Mouse (Mus musculus): ENCODE results near the gene Eno2. TPM values are rescaled to one million over a fixed set of nuclear protein-coding genes. Genes with fewer than 3 reads are reported as not detected.
A peak's percentile ranks its signal among the peaks of the same experiment; 100 is the strongest.

Eno2 gene
- polyA plus RNA-seq, 1 experiment from 2014 or later, result 10.7 TPM

- H3K4me1 ChIP-seq, result peaks cover 15% of the 10 kb centered on the region
- no peak overlapping the region for H3K4me3 ChIP-seq
- no peaks in the 10 kb centered on the region for H3K9me3 ChIP-seq
- 56% methylated on average over 8 of the region's 8 CpGs for WGBS
- no peak overlapping the region for H3K9ac ChIP-seq
- no peak for ATAC-seq (ENCODE audit: insufficient number of reproducible peaks, insufficient read depth, low FRiP score, low TSS enrichment, low read depth)
- no peak overlapping the region for H3K27ac ChIP-seq
- no peaks in the 10 kb centered on the region for H3K27me3 ChIP-seq
- H3K36me3 ChIP-seq, result no peaks in the 10 kb centered on the region
- no peak overlapping the region for H3K4me2 ChIP-seq
Measured at GRCm38 (mm10) chr6:124786756-124787420, 17.4 kb upstream of the Eno2 start.

- H3K9ac ChIP-seq, result peak overlapping the region; percentile 28; the same call in 1 of the 2 replicates
- peaks cover 23% of the 10 kb centered on the region for H3K4me1 ChIP-seq
- no peak; the same call in 1 of the 2 replicates for ATAC-seq (ENCODE audit: insufficient number of reproducible peaks, insufficient read depth, low FRiP score, low TSS enrichment, low read depth)
- 11% methylated on average over 6 of the region's 6 CpGs for WGBS
- peak overlapping the region; percentile 70 for H3K27ac ChIP-seq
- H3K27me3 ChIP-seq, result peaks cover 14% of the 10 kb centered on the region
- H3K9me3 ChIP-seq, result no peaks in the 10 kb centered on the region
- no peaks in the 10 kb centered on the region for H3K36me3 ChIP-seq
- H3K4me3 ChIP-seq, result no peak overlapping the region
- peak overlapping the region; percentile 43 for H3K4me2 ChIP-seq
Measured at GRCm38 (mm10) chr6:124782436-124782835, 13.0 kb upstream of the Eno2 start.

GRCm38 (mm10) chr6:124780917-124781316 is 11.4 kb upstream of the Eno2 start:
- Histone ChIP-seq H3K27me3 (peaks cover 14% of the 10 kb centered on the region), H3K9me3 (no peaks in the 10 kb centered on the region), H3K36me3 (no peaks in the 10 kb centered on the region), H3K9ac (no peak overlapping the region), H3K4me3 (no peak overlapping the region), H3K4me2 (no peak overlapping the region), H3K4me1 (peaks cover 23% of the 10 kb centered on the region), H3K27ac (no peak overlapping the region)
- no peak for ATAC-seq (ENCODE audit: insufficient number of reproducible peaks, insufficient read depth, low FRiP score, low TSS enrichment, low read depth)
- 83% methylated on average over 7 of the region's 7 CpGs for WGBS

GRCm38 (mm10) chr6:124779984-124780416 is 10.5 kb upstream of the Eno2 start:
- peak overlapping the region; percentile 40 for H3K4me3 ChIP-seq
- H3K27ac ChIP-seq, result peak overlapping the region; percentile 28; the same call in 1 of the 2 replicates
- no peaks in the 10 kb centered on the region for H3K36me3 ChIP-seq
- H3K4me2 ChIP-seq, result peak overlapping the region; percentile 69
- ATAC-seq (ENCODE audit: insufficient number of reproducible peaks, insufficient read depth, low FRiP score, low TSS enrichment, low read depth), result no peak
- H3K9me3 ChIP-seq, result no peaks in the 10 kb centered on the region
- 6% methylated on average over 10 of the region's 10 CpGs for WGBS
- H3K27me3 ChIP-seq, result peaks cover 14% of the 10 kb centered on the region
- H3K4me1 ChIP-seq, result peaks cover 23% of the 10 kb centered on the region
- H3K9ac ChIP-seq, result peak overlapping the region; percentile 58

GRCm38 (mm10) chr6:124779222-124779983 is 9.9 kb upstream of the Eno2 start, which contains the start of gene Lrrc23:
Gene Lrrc23 (minus strand): TSS chr6:124779727.
- Histone ChIP-seq H3K9me3 (no peaks in the 10 kb centered on the region), H3K36me3 (no peaks in the 10 kb centered on the region), H3K4me2 (peak within 1 kb of the TSS; percentile 69), H3K4me3 (peak within 1 kb of the TSS; percentile 40), H3K9ac (peak within 1 kb of the TSS; percentile 58), H3K27me3 (peaks cover 14% of the 10 kb centered on the region), H3K27ac (peak within 1 kb of the TSS; percentile 28; the same call in 1 of the 2 replicates), H3K4me1 (peaks cover 23% of the 10 kb centered on the region)
- peak; percentile 46; the same call in 1 of the 2 replicates for ATAC-seq (ENCODE audit: insufficient number of reproducible peaks, insufficient read depth, low FRiP score, low TSS enrichment, low read depth)
- 3% methylated on average over 23 of the region's 23 CpGs for WGBS

GRCm38 (mm10) chr6:124770511-124770910 is 1.0 kb upstream of the Eno2 start:
- Histone ChIP-seq H3K4me1 (peaks cover 30% of the 10 kb centered on the region), H3K27me3 (peaks cover 16% of the 10 kb centered on the region), H3K9ac (no peak overlapping the region), H3K4me3 (no peak overlapping the region), H3K36me3 (0 out of 2 replicates have a peak, but pooled peaks cover 4% of the 10 kb centered on the region), H3K9me3 (no peaks in the 10 kb centered on the region), H3K27ac (no peak overlapping the region), H3K4me2 (no peak overlapping the region)
- WGBS, result 90% methylated on average over 15 of the region's 15 CpGs
- no peak for ATAC-seq (ENCODE audit: insufficient number of reproducible peaks, insufficient read depth, low FRiP score, low TSS enrichment, low read depth)

GRCm38 (mm10) chr6:124770013-124770412 is 540 bp upstream of the Eno2 start:
- Histone ChIP-seq H3K36me3 (0 out of 2 replicates have a peak, but pooled peaks cover 4% of the 10 kb centered on the region), H3K9ac (peak overlapping the region; percentile 77), H3K4me3 (peak overlapping the region; percentile 61), H3K4me2 (peak overlapping the region; percentile 92), H3K9me3 (no peaks in the 10 kb centered on the region), H3K27me3 (peaks cover 16% of the 10 kb centered on the region), H3K27ac (no peak overlapping the region), H3K4me1 (peaks cover 30% of the 10 kb centered on the region)
- WGBS, result 60% methylated on average over 7 of the region's 7 CpGs
- no peak for ATAC-seq (ENCODE audit: insufficient number of reproducible peaks, insufficient read depth, low FRiP score, low TSS enrichment, low read depth)

- peak overlapping the region; percentile 77 for H3K9ac ChIP-seq
- peak overlapping the region; percentile 92 for H3K4me2 ChIP-seq
- peaks cover 30% of the 10 kb centered on the region for H3K4me1 ChIP-seq
- no peaks in the 10 kb centered on the region for H3K9me3 ChIP-seq
- H3K27me3 ChIP-seq, result peaks cover 16% of the 10 kb centered on the region
- H3K27ac ChIP-seq, result no peak overlapping the region
- 4% methylated on average over 9 of the region's 9 CpGs for WGBS
- H3K4me3 ChIP-seq, result peak overlapping the region; percentile 61
- no peak for ATAC-seq (ENCODE audit: insufficient number of reproducible peaks, insufficient read depth, low FRiP score, low TSS enrichment, low read depth)
- 0 out of 2 replicates have a peak, but pooled peaks cover 4% of the 10 kb centered on the region for H3K36me3 ChIP-seq
Measured at GRCm38 (mm10) chr6:124768704-124769044, 799 bp downstream of the Eno2 start.

- no peaks in the 10 kb centered on the region for H3K9me3 ChIP-seq
- peak overlapping the region; percentile 77 for H3K9ac ChIP-seq
- H3K27me3 ChIP-seq, result peaks cover 16% of the 10 kb centered on the region
- 22% methylated on average over 19 of the region's 19 CpGs for WGBS
- H3K4me3 ChIP-seq, result peak overlapping the region; percentile 61
- ATAC-seq (ENCODE audit: insufficient number of reproducible peaks, insufficient read depth, low FRiP score, low TSS enrichment, low read depth), result no peak
- H3K4me1 ChIP-seq, result peaks cover 30% of the 10 kb centered on the region
- H3K36me3 ChIP-seq, result 0 out of 2 replicates have a peak, but pooled peaks cover 4% of the 10 kb centered on the region
- H3K27ac ChIP-seq, result no peak overlapping the region
- peak overlapping the region; percentile 92 for H3K4me2 ChIP-seq
Measured at GRCm38 (mm10) chr6:124767920-124768703, 1.4 kb downstream of the Eno2 start.

GRCm38 (mm10) chr6:124767536-124767919 is 1.9 kb downstream of the Eno2 start:
- H3K4me1 ChIP-seq, result peaks cover 30% of the 10 kb centered on the region
- H3K4me2 ChIP-seq, result peak overlapping the region; percentile 92
- WGBS, result 33% methylated on average over 4 of the region's 4 CpGs
- no peak overlapping the region for H3K27ac ChIP-seq
- H3K4me3 ChIP-seq, result no peak overlapping the region; the same call in 1 of the 2 replicates
- no peak for ATAC-seq (ENCODE audit: insufficient number of reproducible peaks, insufficient read depth, low FRiP score, low TSS enrichment, low read depth)
- H3K9me3 ChIP-seq, result no peaks in the 10 kb centered on the region
- H3K36me3 ChIP-seq, result 0 out of 2 replicates have a peak, but pooled peaks cover 4% of the 10 kb centered on the region
- H3K9ac ChIP-seq, result peak overlapping the region; percentile 36; the same call in 1 of the 2 replicates
- peaks cover 16% of the 10 kb centered on the region for H3K27me3 ChIP-seq

- Histone ChIP-seq H3K9ac (no peak overlapping the region), H3K4me2 (no peak overlapping the region), H3K4me3 (no peak overlapping the region), H3K4me1 (peaks cover 30% of the 10 kb centered on the region), H3K36me3 (0 out of 2 replicates have a peak, but pooled peaks cover 4% of the 10 kb centered on the region), H3K9me3 (no peaks in the 10 kb centered on the region), H3K27ac (no peak overlapping the region), H3K27me3 (peaks cover 16% of the 10 kb centered on the region)
- ATAC-seq (ENCODE audit: insufficient number of reproducible peaks, insufficient read depth, low FRiP score, low TSS enrichment, low read depth), result no peak
- WGBS, result 77% methylated on average over 7 of the region's 7 CpGs
Measured at GRCm38 (mm10) chr6:124765951-124766350, 3.5 kb downstream of the Eno2 start.

Data from embryonic facial prominence, embryonic 13.5 days (tissue).